In genomic region chr8:124791751-124792150, GRCm38 (mm10) we compare ENCODE assay signal across 9 mouse cellular contexts. TPM values are rescaled to one million over a fixed set of nuclear protein-coding genes. Genes with fewer than 3 reads are reported as not detected.
DNase-seq lines count a peak whose midpoint lies in the region; ATAC-seq lines count a peak whose summit lies in the region.
"Had no signal": no experiment of that assay in that cellular context is flagged by ENCODE, and none has a peak within 500 bp of the region (broad histone marks: within the 10 kb centered on the region; RNA-seq: fewer than 3 reads in every experiment).

No protein-coding gene starts in this region.

- ATAC-seq in liver, embryonic 11.5 days (replicated peaks; ENCODE audit: low FRiP score): no peak
- ATAC-seq in intestine, embryonic 16.5 days: no peak
- no peak for ATAC-seq in neural tube, embryonic 14.5 days (ENCODE audit: low read depth)

- no peak for DNase-seq in liver, embryonic 11.5 days (ENCODE audit: low spot score)
- DNase-seq in liver: no peak
- no peak for DNase-seq in forebrain, embryonic 10.5 days (ENCODE audit: extremely low spot score, low spot score)
- DNase-seq in right cerebral cortex, postnatal 14 days: no peak
- no peak for DNase-seq in gastrocnemius, postnatal 14 days
- DNase-seq in ovary, adult 18-20 months (ENCODE audit: low spot score): no peak

- peaks cover 15% of the 10 kb centered on the region for H3K4me1 ChIP-seq in liver, embryonic 11.5 days (replicated peaks; ENCODE audit: control insufficient read depth, insufficient read depth, low read length)
- peaks cover 37% of the 10 kb centered on the region for H3K4me1 ChIP-seq in forebrain, embryonic 10.5 days
- peaks cover 29% of the 10 kb centered on the region for H3K4me1 ChIP-seq in intestine, embryonic 16.5 days (ENCODE audit: control insufficient read depth, insufficient read depth, low read length)
- H3K4me1 ChIP-seq in neural tube, embryonic 14.5 days (ENCODE audit: control insufficient read depth, insufficient read depth, low read length): peaks cover 27% of the 10 kb centered on the region

- peak overlapping the region; percentile 96 for H3K4me2 ChIP-seq in liver, embryonic 11.5 days
- H3K4me2 ChIP-seq in intestine, embryonic 16.5 days (ENCODE audit: low read depth, low read length): peak overlapping the region; percentile 100
- H3K4me2 ChIP-seq in neural tube, embryonic 14.5 days (ENCODE audit: low read depth, low read length): peak overlapping the region; percentile 77

- 41% methylated on average over 4 of the region's 4 CpGs for WGBS in liver, embryonic 11.5 days
- WGBS in forebrain, embryonic 10.5 days: 57% methylated on average over 4 of the region's 4 CpGs
- 41% methylated on average over 4 of the region's 4 CpGs for WGBS in intestine, embryonic 16.5 days
- WGBS in neural tube, embryonic 14.5 days: 38% methylated on average over 4 of the region's 4 CpGs

- no peaks in the 10 kb centered on the region for H3K36me3 ChIP-seq in liver, embryonic 11.5 days (ENCODE audit: control insufficient read depth, insufficient read depth, low read length)
- no peaks in the 10 kb centered on the region for H3K36me3 ChIP-seq in forebrain, embryonic 10.5 days (replicated peaks)
- no peaks in the 10 kb centered on the region for H3K36me3 ChIP-seq in intestine, embryonic 16.5 days (ENCODE audit: control insufficient read depth, insufficient read depth, low read length)
- H3K36me3 ChIP-seq in neural tube, embryonic 14.5 days (ENCODE audit: control insufficient read depth, insufficient read depth, low read length): no peaks in the 10 kb centered on the region

- no peaks in the 10 kb centered on the region for H3K9me3 ChIP-seq in liver, embryonic 11.5 days (ENCODE audit: control insufficient read depth, low read length)
- no peaks in the 10 kb centered on the region for H3K9me3 ChIP-seq in forebrain, embryonic 10.5 days
- H3K9me3 ChIP-seq in intestine, embryonic 16.5 days (ENCODE audit: control insufficient read depth, low read length): no peaks in the 10 kb centered on the region
- no peaks in the 10 kb centered on the region for H3K9me3 ChIP-seq in neural tube, embryonic 14.5 days (ENCODE audit: control insufficient read depth, low read length)

- peak overlapping the region; percentile 62; the same call in 1 of the 2 replicates for H3K4me3 ChIP-seq in liver, embryonic 11.5 days (ENCODE audit: low read depth, low read length)
- H3K4me3 ChIP-seq in forebrain, embryonic 10.5 days: peak overlapping the region; percentile 71
- peak overlapping the region; percentile 62; the same call in 1 of the 2 replicates for H3K4me3 ChIP-seq in intestine, embryonic 16.5 days (ENCODE audit: low read length)
- peak overlapping the region; percentile 81 for H3K4me3 ChIP-seq in neural tube, embryonic 14.5 days (ENCODE audit: low read depth, low read length)

- H3K27me3 ChIP-seq in liver, embryonic 11.5 days (replicated peaks; ENCODE audit: control insufficient read depth, insufficient read depth, low read length): peaks cover 63% of the 10 kb centered on the region
- peaks cover 74% of the 10 kb centered on the region for H3K27me3 ChIP-seq in forebrain, embryonic 10.5 days (ENCODE audit: poor library complexity, severe bottlenecking)
- peaks cover 54% of the 10 kb centered on the region for H3K27me3 ChIP-seq in intestine, embryonic 16.5 days (replicated peaks; ENCODE audit: control insufficient read depth, insufficient read depth, low read length)
- peaks cover 6% of the 10 kb centered on the region; the same call in 1 of the 2 replicates for H3K27me3 ChIP-seq in neural tube, embryonic 14.5 days (ENCODE audit: control insufficient read depth, insufficient read depth, low read length)

- intact Hi-C loops in gastrocnemius, postnatal 14 days (cut with DNase I; ENCODE audit: low total_unique reads): no loop called here

- no peak overlapping the region for H3K27ac ChIP-seq in liver, embryonic 11.5 days (ENCODE audit: low read depth, low read length)
- H3K27ac ChIP-seq in forebrain, embryonic 10.5 days: peak overlapping the region; percentile 72; the same call in 1 of the 2 replicates
- H3K27ac ChIP-seq in intestine, embryonic 16.5 days (ENCODE audit: low read length): no peak overlapping the region; the same call in 1 of the 2 replicates
- peak overlapping the region; percentile 98 for H3K27ac ChIP-seq in neural tube, embryonic 14.5 days (ENCODE audit: low read depth, low read length)

- no peak overlapping the region for H3K9ac ChIP-seq in liver, embryonic 11.5 days (ENCODE audit: low read depth, low read length)
- H3K9ac ChIP-seq in intestine, embryonic 16.5 days (ENCODE audit: low read depth, low read length): peak overlapping the region; percentile 32; the same call in 1 of the 2 replicates
- peak overlapping the region; percentile 72 for H3K9ac ChIP-seq in neural tube, embryonic 14.5 days (replicated peaks; ENCODE audit: low read depth, low read length)

RNA-seq across cellular contexts. Expression of gene Trim67, which starts 1.1 kb away (rescaled TPM):
- 0.05 TPM in 1 of 2 replicates, not detected in the other for polyA plus RNA-seq in liver, embryonic 11.5 days (2014; fragmentation: Nextera tagmentation; extraction: Ambion mirVana)
- polyA plus RNA-seq in forebrain, embryonic 10.5 days (2016; fragmentation: Nextera tagmentation; extraction: Ambion mirVana): 0.18 and 0.35 TPM in 2 replicates
- polyA plus RNA-seq in intestine, embryonic 16.5 days (2015; fragmentation: Nextera tagmentation; extraction: Ambion mirVana): 0.32 and 0.38 TPM in 2 replicates
- 36.7 and 42.7 TPM in 2 replicates for polyA plus RNA-seq in neural tube, embryonic 14.5 days (2014; fragmentation: Nextera tagmentation; extraction: Ambion mirVana)
- total RNA-seq in gastrocnemius, postnatal 14 days (2021): under 1 TPM; 0.07 to 0.18 TPM
- total RNA-seq: common myeloid progenitor, adult 5-6 weeks had no signal

RNA-seq across cellular contexts. Expression of gene Fam89a, which starts 40.1 kb away (rescaled TPM):
- polyA plus RNA-seq in liver, embryonic 11.5 days (2014; fragmentation: Nextera tagmentation; extraction: Ambion mirVana): 3.6 and 3.8 TPM in 2 replicates
- polyA plus RNA-seq in forebrain, embryonic 10.5 days (2016; fragmentation: Nextera tagmentation; extraction: Ambion mirVana): 1.8 and 2.3 TPM in 2 replicates
- 2.8 and 2.9 TPM in 2 replicates for polyA plus RNA-seq in intestine, embryonic 16.5 days (2015; fragmentation: Nextera tagmentation; extraction: Ambion mirVana)
- 0.91 and 7.0 TPM in 2 replicates for polyA plus RNA-seq in neural tube, embryonic 14.5 days (2014; fragmentation: Nextera tagmentation; extraction: Ambion mirVana)
- total RNA-seq in gastrocnemius, postnatal 14 days (2021): under 1 TPM; 0.66 to 1.00 TPM
- total RNA-seq: common myeloid progenitor, adult 5-6 weeks had no signal

Comparison
In these comparisons a context has a peak if more than half of its experiments do, and no peak if none do; other contexts are left out.
1. H3K27ac ChIP-seq: peak in forebrain, embryonic 10.5 days (single experiment) and neural tube, embryonic 14.5 days (single experiment); none in liver, embryonic 11.5 days (single experiment) and intestine, embryonic 16.5 days (single experiment).
2. RNA of gene Trim67, which starts 1.1 kb away (polyA plus RNA-seq): 36.7 to 42.7 TPM in neural tube, embryonic 14.5 days; 0.32 to 0.38 TPM in intestine, embryonic 16.5 days, 0.18 to 0.35 TPM in forebrain, embryonic 10.5 days and 0.05 TPM in liver, embryonic 11.5 days; every median in the first group is over 10 times any median in the second.
3. Peak in every context shown above with its lines, with median percentiles within 50 percentile points of each other: H3K4me2 ChIP-seq and H3K4me3 ChIP-seq.